Comparison of ENCODE assay signal across 23 mouse cellular contexts in genomic region chr9:55560960-55561359, GRCm38 (mm10). TPM values are rescaled to one million over a fixed set of nuclear protein-coding genes. Genes with fewer than 3 reads are reported as not detected.
DNase-seq lines count a peak whose midpoint lies in the region; ATAC-seq and TF ChIP-seq lines count a peak whose summit lies in the region.
"Had no signal": no experiment of that assay in that cellular context is flagged by ENCODE, and none has a peak within 500 bp of the region (broad histone marks: within the 10 kb centered on the region; RNA-seq: fewer than 3 reads in every experiment).

No protein-coding gene starts in this region.

- no peak for TF ChIP-seq EP300 in liver, postnatal 0 days (IDR thresholded peaks at IDR 0.05; ENCODE audit: low read depth)

- H3K4me1 ChIP-seq in liver, postnatal 0 days (ENCODE audit: insufficient read depth): peaks cover 4% of the 10 kb centered on the region
- 0 out of 2 replicates have a peak, but pooled peaks cover 4% of the 10 kb centered on the region for H3K4me1 ChIP-seq in embryonic facial prominence, embryonic 14.5 days (ENCODE audit: control insufficient read depth, insufficient read depth, low read length)
- H3K4me1 ChIP-seq: forebrain, embryonic 13.5 days; hindbrain, embryonic 13.5 days had no signal

- H3K27ac ChIP-seq in liver, postnatal 0 days (ENCODE audit: low read depth): no peak overlapping the region
- H3K27ac ChIP-seq in embryonic facial prominence, embryonic 14.5 days (replicated peaks; ENCODE audit: low read depth, low read length): no peak overlapping the region
- H3K27ac ChIP-seq: forebrain, embryonic 13.5 days; hindbrain, embryonic 13.5 days; hindbrain, postnatal 0 days had no signal

- no peak overlapping the region for H3K4me2 ChIP-seq in liver, postnatal 0 days (ENCODE audit: low read depth, low read length)
- H3K4me2 ChIP-seq in embryonic facial prominence, embryonic 14.5 days (ENCODE audit: low read depth, low read length): no peak overlapping the region
- H3K4me2 ChIP-seq: forebrain, embryonic 13.5 days; hindbrain, embryonic 13.5 days had no signal

- WGBS in liver, postnatal 0 days (ENCODE audit: insufficient replicate concordance): 78% methylated on average over 1 of the region's 1 CpGs
- 100% methylated on average over 1 of the region's 1 CpGs for WGBS in embryonic facial prominence, embryonic 14.5 days

- H3K27me3 ChIP-seq in liver, postnatal 0 days (ENCODE audit: insufficient read depth, low read length): no peaks in the 10 kb centered on the region
- H3K27me3 ChIP-seq in embryonic facial prominence, embryonic 14.5 days (replicated peaks; ENCODE audit: control insufficient read depth, insufficient read depth, low read length): no peaks in the 10 kb centered on the region
- H3K27me3 ChIP-seq: forebrain, embryonic 13.5 days; hindbrain, embryonic 13.5 days; Patski had no signal

- H3K9me3 ChIP-seq in liver, postnatal 0 days (ENCODE audit: low read length): no peaks in the 10 kb centered on the region
- H3K9me3 ChIP-seq in embryonic facial prominence, embryonic 14.5 days (ENCODE audit: control insufficient read depth, low read length): no peaks in the 10 kb centered on the region
- H3K9me3 ChIP-seq: forebrain, embryonic 13.5 days; G1E; hindbrain, embryonic 13.5 days had no signal

- TF ChIP-seq CTCF in liver, postnatal 0 days (IDR thresholded peaks at IDR 0.05; ENCODE audit: low read depth): no peak

- no peaks in the 10 kb centered on the region for H3K36me3 ChIP-seq in liver, postnatal 0 days (replicated peaks; ENCODE audit: insufficient read depth, low read length)
- no peaks in the 10 kb centered on the region for H3K36me3 ChIP-seq in embryonic facial prominence, embryonic 14.5 days (ENCODE audit: control insufficient read depth, insufficient read depth, low read length)
- H3K36me3 ChIP-seq: G1E; hindbrain, embryonic 13.5 days had no signal

- peak; percentile 50; the same call in 1 of the 2 replicates for ATAC-seq in liver, postnatal 0 days
- peak; percentile 82 for ATAC-seq in embryonic facial prominence, embryonic 14.5 days (ENCODE audit: low read depth)
- ATAC-seq: activated CD4-positive, CD25-positive, alpha-beta regulatory T cell, adult 4 months; CD4-positive, CD25-positive, alpha-beta regulatory T cell, adult 4 months; forebrain, embryonic 13.5 days; forebrain, postnatal 0 days; hindbrain, postnatal 0 days; Patski had no signal

- peak; percentile 32 for DNase-seq in liver, postnatal 0 days
- no peak for DNase-seq in liver
- DNase-seq in lung, postnatal 36 days: peak; percentile 58
- no peak for DNase-seq in lung, postnatal 10 days
- peak; percentile 82 for DNase-seq in embryonic facial prominence, embryonic 14.5 days (ENCODE audit: low spot score)
- no peak for DNase-seq in right cerebral cortex, postnatal 4 days
- DNase-seq in spleen, adult 18-20 months: no peak
- DNase-seq: adrenal gland, adult 2 months; adrenal gland, postnatal 25 days; B cell, adult 2 months; cerebellum, adult 18-20 months; cerebellum, adult 9-11 months; forebrain, postnatal 0 days; gastrocnemius, postnatal 25 days; heart, postnatal 10 days; heart, postnatal 4 days had no signal

- no peak overlapping the region for H3K4me3 ChIP-seq in liver, postnatal 0 days (ENCODE audit: low read depth, low read length)
- no peak overlapping the region for H3K4me3 ChIP-seq in embryonic facial prominence, embryonic 14.5 days (ENCODE audit: low read depth, low read length)
- H3K4me3 ChIP-seq: forebrain, embryonic 13.5 days; hindbrain, embryonic 13.5 days had no signal

- no peak overlapping the region for H3K9ac ChIP-seq in liver, postnatal 0 days (replicated peaks)
- H3K9ac ChIP-seq in embryonic facial prominence, embryonic 14.5 days (ENCODE audit: low read depth, low read length): no peak overlapping the region
- H3K9ac ChIP-seq: forebrain, embryonic 13.5 days; forebrain, postnatal 0 days; hindbrain, embryonic 13.5 days had no signal

RNA-seq across cellular contexts. Expression of gene Isl2, which starts 22.5 kb away (rescaled TPM):
- not detected in 2 replicates for polyA plus RNA-seq in liver, postnatal 0 days (2015; fragmentation: Nextera tagmentation; extraction: Ambion mirVana)
- polyA plus RNA-seq in embryonic facial prominence, embryonic 14.5 days (2014; fragmentation: Nextera tagmentation; extraction: Ambion mirVana): 7.3 and 7.9 TPM in 2 replicates
- polyA plus RNA-seq: activated CD4-positive, CD25-positive, alpha-beta regulatory T cell, adult 4 months; adrenal gland, adult 2 months; CD4-positive, CD25-positive, alpha-beta regulatory T cell, adult 4 months; forebrain, embryonic 13.5 days; forebrain, postnatal 0 days had no signal

RNA-seq across cellular contexts. Expression of gene Etfa, which starts 48.9 kb away (rescaled TPM):
- 466 and 477 TPM in 2 replicates for polyA plus RNA-seq in liver, postnatal 0 days (2015; fragmentation: Nextera tagmentation; extraction: Ambion mirVana)
- 182 and 191 TPM in 2 replicates for polyA plus RNA-seq in embryonic facial prominence, embryonic 14.5 days (2014; fragmentation: Nextera tagmentation; extraction: Ambion mirVana)

Comparison
In these comparisons a context has a peak if more than half of its experiments do, and no peak if none do; other contexts are left out.
1. DNase-seq: peak in liver, postnatal 0 days (single experiment), lung, postnatal 36 days (single experiment) and embryonic facial prominence, embryonic 14.5 days (single experiment); none in liver (single experiment), lung, postnatal 10 days (single experiment), right cerebral cortex, postnatal 4 days (single experiment) and spleen, adult 18-20 months (0 of 2).